Mouse (Mus musculus) heart, embryonic 14.5 days (tissue): Measurements from ENCODE around the gene Bcas1. TPM values are rescaled to one million over a fixed set of nuclear protein-coding genes. Genes with fewer than 3 reads are reported as not detected.
A peak's percentile ranks its signal among the peaks of the same experiment; 100 is the strongest.

Source experiments
- ATAC-seq: fragments of 200-750 bp; cut with Nextera tagmentation; 2 replicates; pipeline ENCODE4 v1.8.0; 2017; ENCODE audit warnings: low read depth, moderate TSS enrichment; ENCODE audit not compliant: insufficient number of reproducible peaks, insufficient read depth, low FRiP score
- H3K27ac ChIP-seq, 2 experiments: fragments of 200-500 bp in 1 of 2; fragments of 300-500 bp in 1 of 2; sonication (generic) in 1 of 2; replicated peaks in 1 of 2; 2 replicates each; pipeline ENCODE4 v1.5.1; 2012 to 2014; ENCODE audit warnings: low read depth in 2 of 2, low read length in 2 of 2, control low read depth in 1 of 2, mild to moderate bottlenecking in 1 of 2, mixed read lengths in 1 of 2; ENCODE audit not compliant: control insufficient read depth in 1 of 2, insufficient read depth in 1 of 2
- H3K27me3 ChIP-seq: fragments of 300-500 bp; sonication (generic); 2 replicates; pipeline ENCODE4 v1.6.1; 2014; ENCODE audit warnings: mild to moderate bottlenecking, low read length, control low read depth; ENCODE audit not compliant: control insufficient read depth, insufficient read depth
- H3K36me3 ChIP-seq: fragments of 300-500 bp; sonication (generic); 2 replicates; pipeline ENCODE4 v1.6.1; 2014; ENCODE audit warnings: mild to moderate bottlenecking, control low read depth, low read length, mixed read lengths; ENCODE audit not compliant: control insufficient read depth, insufficient read depth
- H3K4me1 ChIP-seq, 2 experiments: fragments of 200-500 bp in 1 of 2; fragments of 300-500 bp in 1 of 2; sonication (generic) in 1 of 2; 2 replicates each; pipeline ENCODE4 v1.6.1; 2012 to 2014; ENCODE audit warnings: low read length in 2 of 2, control low read depth in 1 of 2, mixed read lengths in 1 of 2; ENCODE audit not compliant: control insufficient read depth in 2 of 2, insufficient read depth in 2 of 2
- H3K4me2 ChIP-seq: fragments of 300-500 bp; sonication (generic); 2 replicates; pipeline ENCODE4 v1.6.1; 2014; ENCODE audit warnings: mild to moderate bottlenecking, low read length
- H3K4me3 ChIP-seq, 2 experiments: fragments of 200-500 bp in 1 of 2; fragments of 300-500 bp in 1 of 2; sonication (generic) in 1 of 2; 2 replicates each; pipeline ENCODE4 v1.5.1; 2012 to 2014; ENCODE audit warnings: low read length in 2 of 2, mild to moderate bottlenecking in 2 of 2, control low read depth in 1 of 2, low read depth in 1 of 2, moderate library complexity in 1 of 2; ENCODE audit not compliant: control insufficient read depth in 1 of 2, insufficient read depth in 1 of 2
- H3K9ac ChIP-seq: fragments of 300-500 bp; sonication (generic); 2 replicates; pipeline ENCODE4 v1.6.1; 2014; ENCODE audit warnings: mild to moderate bottlenecking, low read length
- H3K9me3 ChIP-seq: fragments of 300-500 bp; sonication (generic); 2 replicates; pipeline ENCODE4 v1.6.1; 2016; ENCODE audit warnings: low read length, control low read depth; ENCODE audit not compliant: control insufficient read depth
- WGBS: fragments of 180-500 bp; shearing (Covaris S2); extraction: QIAGEN DNeasy Blood & Tissue Kit; methylation state at CpG from one replicate; pipeline ENCODE4 v1.1.7; 2014; 5-methylcytosine and 5-hydroxymethylcytosine counted together
- polyA plus RNA-seq: library from polyadenylated mRNA; unstranded; fragments of >200 nt; fragmentation: Nextera tagmentation; extraction: Ambion mirVana; gene quantifications from 2 replicates; pipeline ENCODE4 v1.2.1, GENCODE M21; 2014

The Bcas1 gene
- polyA plus RNA-seq, 1 experiment from 2014 or later: 0.43 TPM

DNA sequence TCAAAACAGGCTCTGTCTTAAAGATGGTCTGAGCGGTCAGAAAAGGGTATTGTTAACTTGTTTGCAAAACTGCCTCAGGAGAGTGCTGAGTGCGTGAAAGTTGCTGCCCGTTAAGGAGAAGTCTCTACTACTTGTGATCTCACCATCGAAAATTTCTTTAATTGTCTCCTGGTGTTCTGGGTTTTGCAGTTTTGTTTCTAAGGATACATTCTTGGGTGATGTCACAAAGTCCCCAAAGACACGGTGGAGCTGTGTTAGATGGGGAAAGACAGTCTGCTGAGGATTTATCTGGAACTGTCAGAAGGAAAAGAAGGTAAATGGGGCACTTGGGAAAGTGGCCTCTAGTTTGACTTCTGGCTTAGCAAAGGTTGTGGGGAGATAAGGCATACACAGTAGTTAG lies 106.1 kb downstream of the Bcas1 start:
- WGBS: 37% methylated on average over 5 of the region's 5 CpGs
- H3K27me3 ChIP-seq: no peaks in the 10 kb centered on the region
- no peaks in the 10 kb centered on the region for H3K36me3 ChIP-seq
- no peak overlapping the region for H3K4me2 ChIP-seq
- H3K9ac ChIP-seq: no peak overlapping the region
- no peak for ATAC-seq
- peaks cover 15 to 17% of the 10 kb centered on the region in 2 experiments for H3K4me1 ChIP-seq
- H3K9me3 ChIP-seq: no peaks in the 10 kb centered on the region
- H3K4me3 ChIP-seq: no peak overlapping the region
- peak overlapping the region; percentile 33 to 34 for H3K27ac ChIP-seq

DNA sequence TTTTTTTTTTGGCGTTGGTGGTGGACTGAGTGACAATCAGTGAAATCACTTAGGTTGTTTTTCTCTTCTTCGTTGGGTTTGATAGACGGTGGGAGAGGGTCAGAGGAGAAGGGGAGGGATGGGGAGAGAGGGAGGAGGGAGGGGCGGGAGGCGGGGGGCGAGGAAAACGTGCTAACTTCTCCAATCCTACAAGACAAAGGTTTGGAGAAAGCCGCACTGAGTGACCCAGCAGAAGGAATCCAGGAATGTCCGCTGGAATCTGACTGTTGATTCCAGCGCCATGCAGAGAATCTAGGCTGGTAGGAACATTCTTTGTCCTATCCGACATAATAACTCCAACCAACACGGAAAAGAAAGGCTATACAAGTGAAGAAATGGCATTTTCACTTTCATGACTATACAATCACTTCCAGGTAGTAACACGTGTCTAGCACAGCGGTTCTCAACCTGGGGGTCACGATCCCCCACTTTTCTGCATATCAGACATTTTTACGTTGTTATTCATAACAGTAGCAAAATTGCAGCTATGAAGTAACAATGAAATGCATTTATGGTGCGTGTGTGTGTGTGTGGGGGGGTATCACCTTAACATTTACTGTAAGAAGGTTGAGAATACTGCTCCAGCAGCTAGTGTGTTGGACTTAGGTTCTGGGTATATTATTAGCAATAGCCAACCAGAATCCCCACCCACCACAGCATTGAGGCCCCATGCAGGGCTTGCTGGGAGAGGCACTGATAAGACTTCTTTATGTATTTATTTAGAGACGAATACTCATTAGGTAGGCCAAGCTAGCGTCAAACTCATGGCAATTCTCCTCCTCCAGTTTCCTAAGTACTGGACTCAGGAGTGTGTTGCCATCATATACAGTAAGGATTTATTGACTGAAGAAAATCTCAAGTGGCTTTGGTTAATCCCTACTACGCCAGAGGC lies 107.8 kb downstream of the Bcas1 start:
- Histone ChIP-seq H3K4me2 (peak overlapping the region; percentile 88), H3K9me3 (no peaks in the 10 kb centered on the region), H3K36me3 (no peaks in the 10 kb centered on the region), H3K27ac (peak overlapping the region; percentile 82 to 87), H3K4me1 (peaks cover 15 to 17% of the 10 kb centered on the region in 2 experiments), H3K4me3 (peak overlapping the region; percentile 39 to 48), H3K27me3 (no peaks in the 10 kb centered on the region), H3K9ac (peak overlapping the region; percentile 79)
- peak; percentile 12; the same call in 1 of the 2 replicates for ATAC-seq
- WGBS: 13% methylated on average over 20 of the region's 20 CpGs

DNA sequence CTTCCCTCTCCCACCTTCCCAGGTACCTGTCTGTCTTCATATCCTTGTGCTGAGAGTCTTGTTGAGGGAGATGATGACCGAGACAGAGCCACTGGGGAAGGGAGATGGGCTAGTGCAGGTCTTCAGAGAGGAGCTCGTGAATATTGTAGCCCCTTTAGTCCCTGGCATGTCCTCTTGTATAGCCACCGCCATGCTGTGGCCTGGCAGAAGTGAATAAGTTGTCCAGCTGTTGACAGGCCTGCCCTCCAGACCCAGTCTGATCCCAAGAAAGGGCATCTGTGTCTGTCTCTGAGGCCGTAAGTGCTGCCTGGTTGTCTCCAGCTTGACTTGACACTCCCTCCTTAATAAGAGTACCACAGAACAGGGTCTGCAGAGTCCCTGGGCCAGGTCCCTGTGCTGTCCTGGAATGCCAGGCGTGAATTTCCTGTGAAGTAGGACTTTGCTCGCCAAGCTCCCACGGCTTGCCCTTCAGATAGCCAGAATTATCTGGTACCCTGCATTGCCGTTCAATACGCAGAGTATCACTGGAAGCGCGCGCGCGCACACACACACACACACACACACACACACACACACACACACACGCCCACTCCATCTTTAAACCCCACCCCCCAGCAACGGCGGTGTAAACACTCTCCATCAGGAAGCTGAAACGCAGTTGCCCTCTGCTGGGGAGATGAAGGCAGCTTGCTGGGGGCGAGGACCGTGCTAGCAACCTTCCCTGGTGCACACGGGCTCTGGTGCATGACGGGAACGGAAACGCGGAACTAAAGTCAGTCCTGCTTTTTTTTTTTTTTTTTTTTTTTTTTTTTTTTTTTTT lies 108.7 kb downstream of the Bcas1 start:
- 9% methylated on average over 25 of the region's 25 CpGs for WGBS
- Histone ChIP-seq H3K9me3 (no peaks in the 10 kb centered on the region), H3K36me3 (no peaks in the 10 kb centered on the region), H3K4me2 (peak overlapping the region; percentile 88), H3K9ac (peak overlapping the region; percentile 79), H3K27me3 (no peaks in the 10 kb centered on the region), H3K4me1 (peaks cover 10 to 15% of the 10 kb centered on the region in 2 experiments), H3K4me3 (peak overlapping the region; percentile 39 to 48), H3K27ac (peak overlapping the region; percentile 60 to 82)
- ATAC-seq: peak; percentile 93

DNA sequence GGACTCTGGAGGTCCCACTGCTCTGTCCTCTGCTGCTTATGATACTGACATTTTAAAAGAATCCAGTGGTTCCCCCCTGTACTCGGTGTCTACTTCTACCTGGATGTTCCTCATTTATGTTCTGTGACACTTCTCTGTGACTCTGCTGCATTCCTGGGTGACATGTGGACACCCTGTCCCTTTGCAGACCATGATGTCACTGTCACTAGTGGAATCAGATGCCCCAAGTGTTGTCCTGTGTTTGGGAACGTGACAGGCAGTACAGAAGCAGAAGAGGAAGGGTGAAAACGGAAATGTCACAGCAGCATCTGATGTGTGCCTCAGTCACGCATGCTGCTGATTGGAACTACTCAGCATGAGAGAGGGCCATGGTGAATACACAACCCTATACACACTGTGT lies 110.9 kb downstream of the Bcas1 start:
- Histone ChIP-seq H3K9me3 (no peaks in the 10 kb centered on the region), H3K4me3 (no peak overlapping the region), H3K4me2 (no peak overlapping the region), H3K36me3 (no peaks in the 10 kb centered on the region), H3K27me3 (no peaks in the 10 kb centered on the region), H3K4me1 (peaks cover 6 to 9% of the 10 kb centered on the region in 2 experiments), H3K9ac (no peak overlapping the region), H3K27ac (no peak overlapping the region)
- no peak for ATAC-seq
- 82% methylated on average over 4 of the region's 4 CpGs for WGBS

DNA sequence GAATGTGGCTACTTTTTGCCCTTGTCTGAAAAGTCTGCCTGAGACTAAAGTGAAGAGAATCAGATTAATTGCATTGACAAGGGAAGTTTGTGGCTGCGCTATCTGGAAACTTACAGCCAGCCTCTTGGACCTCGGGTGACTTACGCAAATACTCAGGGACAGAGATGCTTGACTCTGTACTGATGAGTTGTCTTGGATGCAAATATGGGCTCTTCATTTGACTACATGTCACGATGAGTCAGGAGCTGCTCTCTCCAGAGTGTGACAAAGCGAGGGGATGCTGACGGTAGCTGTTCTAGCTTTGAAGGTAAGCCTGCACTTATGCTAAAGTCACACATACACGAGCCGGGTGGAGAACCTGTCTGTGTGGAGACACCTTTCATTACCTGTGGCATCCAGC lies 111.3 kb downstream of the Bcas1 start:
- Histone ChIP-seq H3K4me3 (no peak overlapping the region), H3K27me3 (no peaks in the 10 kb centered on the region), H3K27ac (no peak overlapping the region), H3K4me2 (no peak overlapping the region), H3K36me3 (no peaks in the 10 kb centered on the region), H3K9me3 (no peaks in the 10 kb centered on the region), H3K9ac (no peak overlapping the region), H3K4me1 (peaks cover 5 to 9% of the 10 kb centered on the region in 2 experiments)
- 81% methylated on average over 8 of the region's 8 CpGs for WGBS
- ATAC-seq: no peak

DNA sequence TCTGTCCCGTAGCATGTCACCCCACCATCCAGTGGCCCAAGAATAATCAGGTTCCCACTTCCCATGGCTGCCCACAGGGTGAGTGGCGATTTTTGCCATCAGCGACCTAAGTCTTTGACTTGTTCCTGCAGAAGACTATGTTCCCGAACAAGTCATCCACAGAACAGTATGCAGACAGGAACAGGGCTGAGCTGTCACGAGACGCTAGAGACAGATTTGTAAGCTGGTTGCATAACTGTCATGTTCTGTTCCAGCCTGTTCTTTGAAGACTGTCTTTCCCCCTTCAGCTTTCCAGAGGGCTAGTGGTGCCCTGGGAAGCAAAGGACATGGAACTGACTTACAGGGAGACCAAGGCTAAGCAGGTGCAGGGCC lies 116.7 kb downstream of the Bcas1 start:
- Histone ChIP-seq H3K4me3 (no peak overlapping the region), H3K9ac (no peak overlapping the region), H3K36me3 (no peaks in the 10 kb centered on the region), H3K9me3 (no peaks in the 10 kb centered on the region), H3K4me2 (no peak overlapping the region), H3K27me3 (no peaks in the 10 kb centered on the region), H3K4me1 (peaks cover 5 to 9% of the 10 kb centered on the region in 2 experiments; a peak in 3 of 4 replicates), H3K27ac (no peak overlapping the region)
- 63% methylated on average over 6 of the region's 6 CpGs for WGBS
- ATAC-seq: no peak

DNA sequence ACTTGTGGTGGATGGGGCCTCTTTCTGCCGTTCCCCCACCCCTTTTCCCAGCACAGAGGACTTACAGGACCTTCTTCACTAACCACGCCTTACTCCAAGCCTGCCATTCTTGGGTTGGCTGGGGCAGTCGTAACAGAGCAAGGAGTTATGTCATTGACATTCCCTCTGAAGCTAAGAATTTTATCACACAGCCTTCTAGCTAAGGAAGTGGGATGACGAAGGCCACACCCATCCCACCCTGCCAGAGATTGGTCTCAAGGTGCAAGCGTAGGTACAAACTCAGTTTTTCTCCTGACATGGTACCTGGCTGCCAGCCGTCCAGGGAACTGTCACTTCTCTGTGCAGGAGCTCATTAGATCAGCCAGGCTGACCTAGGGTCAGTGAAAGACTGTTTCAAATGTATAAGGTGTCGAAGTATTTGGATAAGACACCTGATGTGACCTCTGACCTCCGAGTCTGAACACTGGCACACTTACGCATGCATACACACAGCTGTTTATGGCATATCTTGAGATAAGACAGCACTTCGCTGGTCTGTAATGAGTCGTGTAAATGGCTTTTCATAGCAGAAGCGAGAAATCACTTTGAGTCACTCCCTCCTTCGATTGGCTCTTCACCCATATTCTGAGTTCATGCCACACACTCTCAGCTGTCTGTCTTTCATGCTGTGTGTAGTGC lies 117.2 kb downstream of the Bcas1 start:
- H3K36me3 ChIP-seq: no peaks in the 10 kb centered on the region
- no peak overlapping the region for H3K4me2 ChIP-seq
- no peaks in the 10 kb centered on the region for H3K27me3 ChIP-seq
- no peak overlapping the region for H3K27ac ChIP-seq
- WGBS: 52% methylated on average over 13 of the region's 13 CpGs
- H3K4me3 ChIP-seq: no peak overlapping the region
- H3K9me3 ChIP-seq: no peaks in the 10 kb centered on the region
- no peak overlapping the region for H3K9ac ChIP-seq
- ATAC-seq: no peak
- peaks cover 5 to 9% of the 10 kb centered on the region in 2 experiments; a peak in 3 of 4 replicates for H3K4me1 ChIP-seq
